Mouse (Mus musculus) cerebellum, adult 2 months (tissue): ENCODE data around the gene Smim24.

Experiments used
- CTCF ChIP-seq: fragments of 200-500 bp; IDR thresholded peaks from 2 replicates; pipeline ENCODE4 v1.5.1; 2011; ENCODE audit warnings: low read depth, mild to moderate bottlenecking, control low read depth, low read length, moderate library complexity, borderline replicate concordance; ENCODE audit not compliant: insufficient read depth
- POLR2A ChIP-seq: fragments of 200-500 bp; IDR thresholded peaks from 2 replicates; pipeline ENCODE4 v1.6.1; 2011; ENCODE audit warnings: low read length, control low read depth, borderline replicate concordance; ENCODE audit not compliant: insufficient read depth

DNA sequence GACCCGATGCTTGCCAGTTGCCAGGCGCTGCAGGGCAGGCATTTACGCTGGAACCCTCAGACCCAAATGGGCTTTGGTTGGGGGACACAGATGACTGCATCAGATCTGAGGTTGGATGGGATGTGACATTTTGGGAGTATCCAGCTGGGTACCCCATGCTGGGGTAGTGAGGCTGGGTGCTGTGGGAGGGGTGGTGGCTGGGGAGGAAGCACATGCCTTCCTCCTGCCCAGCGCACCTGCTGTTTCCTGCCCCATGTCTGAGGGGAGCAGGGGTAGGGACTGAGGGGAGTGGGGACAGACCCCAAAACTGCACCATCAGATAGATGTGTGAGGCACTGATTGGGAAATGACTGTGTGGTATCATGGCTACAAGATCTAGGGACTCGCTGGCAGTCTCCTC, 3.9 kb downstream of the Smim24 start:
- TF ChIP-seq CTCF (no peak), POLR2A (no peak)
